Comparison of ENCODE assay signal across 8 mouse cellular contexts in genomic region chr17:53478066-53478857, GRCm38 (mm10). TPM values are rescaled to one million over a fixed set of nuclear protein-coding genes. Genes with fewer than 3 reads are reported as not detected.
DNase-seq lines count a peak whose midpoint lies in the region; ATAC-seq and TF ChIP-seq lines count a peak whose summit lies in the region.

No protein-coding gene starts in this region.

- H3K9ac ChIP-seq in limb, embryonic 15.5 days: peak overlapping the region; percentile 64
- peak overlapping the region; percentile 67 for H3K9ac ChIP-seq in neural tube, embryonic 15.5 days (replicated peaks)

- H3K4me1 ChIP-seq in testis, adult 2 months (ENCODE audit: control insufficient read depth, insufficient read depth, low read length): peaks cover 3% of the 10 kb centered on the region; the same call in 1 of the 2 replicates
- H3K4me1 ChIP-seq in erythroblast, embryonic 14.5 days (ENCODE audit: control insufficient read depth): peaks cover 40% of the 10 kb centered on the region
- H3K4me1 ChIP-seq in limb, embryonic 15.5 days: peaks cover 14% of the 10 kb centered on the region; the same call in 1 of the 2 replicates
- H3K4me1 ChIP-seq in neural tube, embryonic 15.5 days: peaks cover 27% of the 10 kb centered on the region

- peak; percentile 36; the same call in 1 of the 2 replicates for ATAC-seq in limb, embryonic 15.5 days (ENCODE audit: insufficient number of reproducible peaks, low FRiP score, low TSS enrichment, low read depth)
- no peak for ATAC-seq in neural tube, embryonic 15.5 days (ENCODE audit: low FRiP score)
- ATAC-seq in erythroid progenitor cell, adult 5-6 weeks (replicated peaks; ENCODE audit: low FRiP score, poor library complexity, severe bottlenecking): no peak; the same call in 1 of the 2 replicates

- no peaks in the 10 kb centered on the region for H3K27me3 ChIP-seq in testis, adult 2 months (ENCODE audit: control insufficient read depth, insufficient read depth, low read length)
- no peaks in the 10 kb centered on the region for H3K27me3 ChIP-seq in erythroblast, embryonic 14.5 days (ENCODE audit: control insufficient read depth)
- H3K27me3 ChIP-seq in limb, embryonic 15.5 days: no peaks in the 10 kb centered on the region
- H3K27me3 ChIP-seq in neural tube, embryonic 15.5 days (replicated peaks): no peaks in the 10 kb centered on the region

- no peak for DNase-seq in testis, postnatal 14 days (ENCODE audit: low spot score)
- no peak for DNase-seq in gastrocnemius, adult 18-20 months (ENCODE audit: low spot score)
- no peak for DNase-seq in right cerebral cortex, postnatal 14 days

- no peaks in the 10 kb centered on the region for H3K9me3 ChIP-seq in erythroblast, embryonic 14.5 days (ENCODE audit: control insufficient read depth, low read length)
- no peaks in the 10 kb centered on the region for H3K9me3 ChIP-seq in limb, embryonic 15.5 days
- no peaks in the 10 kb centered on the region for H3K9me3 ChIP-seq in neural tube, embryonic 15.5 days (replicated peaks)

- no peaks in the 10 kb centered on the region for H3K36me3 ChIP-seq in testis, adult 2 months (ENCODE audit: control insufficient read depth, insufficient read depth, low read length)
- H3K36me3 ChIP-seq in erythroblast, embryonic 14.5 days (ENCODE audit: control insufficient read depth): peaks cover 12% of the 10 kb centered on the region
- no peaks in the 10 kb centered on the region for H3K36me3 ChIP-seq in limb, embryonic 15.5 days
- no peaks in the 10 kb centered on the region for H3K36me3 ChIP-seq in neural tube, embryonic 15.5 days

- H3K4me3 ChIP-seq in testis, adult 2 months (ENCODE audit: control insufficient read depth, low read depth, low read length): peak overlapping the region; percentile 91
- H3K4me3 ChIP-seq in erythroblast, embryonic 14.5 days (replicated peaks): peak overlapping the region; percentile 88
- peak overlapping the region; percentile 97 for H3K4me3 ChIP-seq in limb, embryonic 15.5 days
- H3K4me3 ChIP-seq in neural tube, embryonic 15.5 days (replicated peaks): peak overlapping the region; percentile 93

- no peak for TF ChIP-seq POLR2A in testis, adult 2 months (IDR thresholded peaks at IDR 0.05; ENCODE audit: control insufficient read depth, low read depth, low read length)

- peak overlapping the region; percentile 70 for H3K4me2 ChIP-seq in limb, embryonic 15.5 days
- H3K4me2 ChIP-seq in neural tube, embryonic 15.5 days: peak overlapping the region; percentile 58

- 5% methylated on average over 15 of the region's 15 CpGs for WGBS in limb, embryonic 15.5 days
- 7% methylated on average over 15 of the region's 15 CpGs for WGBS in neural tube, embryonic 15.5 days

- peak overlapping the region; percentile 100 for H3K27ac ChIP-seq in testis, adult 2 months (ENCODE audit: control insufficient read depth, insufficient read depth, low read depth, low read length)
- peak overlapping the region; percentile 99 for H3K27ac ChIP-seq in limb, embryonic 15.5 days
- peak overlapping the region; percentile 97 for H3K27ac ChIP-seq in neural tube, embryonic 15.5 days (replicated peaks)

- no peak for TF ChIP-seq CTCF in testis, adult 2 months (IDR thresholded peaks at IDR 0.05; ENCODE audit: control insufficient read depth, insufficient read depth, insufficient replicate concordance, low read depth, low read length)

RNA-seq across cellular contexts. Expression of gene Rab5a, which starts 0.8 kb away (rescaled TPM):
- polyA plus RNA-seq in testis, adult 2 months (2012; rRNA removed): 4.5 and 5.4 TPM in 2 replicates
- 1.3 and 1.5 TPM in 2 replicates for polyA plus RNA-seq in erythroblast, embryonic 14.5 days (2012)
- 87.3 and 91.6 TPM in 2 replicates for polyA plus RNA-seq in limb, embryonic 15.5 days (2015; fragmentation: Nextera tagmentation; extraction: Ambion mirVana)
- polyA plus RNA-seq in neural tube, embryonic 15.5 days (2015; fragmentation: Nextera tagmentation; extraction: Ambion mirVana): 106 and 115 TPM in 2 replicates
- total RNA-seq in gastrocnemius, adult 18-20 months (2021): 10 to 100 TPM; 49.5 to 52.4 TPM
- total RNA-seq in erythroid progenitor cell, adult 5-6 weeks (2015; ENCODE audit: low replicate concordance): 47.9 and 52.4 TPM in 2 replicates
- 52.2 and 55.8 TPM in 2 replicates for total RNA-seq in erythroid progenitor cell, adult 5-6 weeks (2017; ENCODE audit: low replicate concordance)

RNA-seq across cellular contexts. Expression of gene Efhb, which starts 15.1 kb away (rescaled TPM):
- polyA plus RNA-seq in testis, adult 2 months (2012; rRNA removed): 22.5 and 22.8 TPM in 2 replicates
- polyA plus RNA-seq in erythroblast, embryonic 14.5 days (2012): not detected in 2 replicates
- 0.40 and 0.71 TPM in 2 replicates for polyA plus RNA-seq in limb, embryonic 15.5 days (2015; fragmentation: Nextera tagmentation; extraction: Ambion mirVana)
- 0.56 and 0.66 TPM in 2 replicates for polyA plus RNA-seq in neural tube, embryonic 15.5 days (2015; fragmentation: Nextera tagmentation; extraction: Ambion mirVana)
- under 1 TPM; 0.14 to 0.17 TPM for total RNA-seq in gastrocnemius, adult 18-20 months (2021)
- not detected in 2 replicates for total RNA-seq in erythroid progenitor cell, adult 5-6 weeks (2015; ENCODE audit: low replicate concordance)
- total RNA-seq in erythroid progenitor cell, adult 5-6 weeks (2017; ENCODE audit: low replicate concordance): not detected in 2 replicates

Comparison
In these comparisons a context has a peak if more than half of its experiments do, and no peak if none do; other contexts are left out.
1. RNA of gene Rab5a, which starts 0.8 kb away (polyA plus RNA-seq): 106 to 115 TPM in neural tube, embryonic 15.5 days and 87.3 to 91.6 TPM in limb, embryonic 15.5 days; 4.5 to 5.4 TPM in testis, adult 2 months and 1.3 to 1.5 TPM in erythroblast, embryonic 14.5 days; every median in the first group is over 10 times any median in the second.
2. RNA of gene Efhb, which starts 15.1 kb away (polyA plus RNA-seq): 22.5 to 22.8 TPM in testis, adult 2 months; 0.56 to 0.66 TPM in neural tube, embryonic 15.5 days, 0.40 to 0.71 TPM in limb, embryonic 15.5 days and not detected in erythroblast, embryonic 14.5 days; every median in the first group is over 10 times any median in the second.
3. Peak in every context shown above with its lines, with median percentiles within 50 percentile points of each other: H3K27ac ChIP-seq and H3K4me3 ChIP-seq.